Mouse (Mus musculus): Measurements from ENCODE around the gene Hecw2.

Hecw2 gene

GRCm38 (mm10) chr1:53784291-53784720, 410.7 kb downstream of the Hecw2 start:
- DNase-seq (ENCODE audit: low spot score in 2 of 2) = peak; percentile 46 to 64

- no peak for DNase-seq (ENCODE audit: low spot score in 2 of 2)
Observed at GRCm38 (mm10) chr1:53782956-53783355, 412.0 kb downstream of the Hecw2 start.

- DNase-seq (ENCODE audit: low spot score in 2 of 2) = no peak
Observed at GRCm38 (mm10) chr1:53782079-53782478, 412.9 kb downstream of the Hecw2 start.

- DNase-seq (ENCODE audit: low spot score in 2 of 2) = peak; percentile 51
Observed at GRCm38 (mm10) chr1:53781311-53781710, 413.7 kb downstream of the Hecw2 start.

GRCm38 (mm10) chr1:53776176-53776905, 418.6 kb downstream of the Hecw2 start:
- peak in 1 of 2 experiments; percentile 33 for DNase-seq (ENCODE audit: low spot score in 2 of 2)

- DNase-seq (ENCODE audit: low spot score in 2 of 2) = no peak
Observed at GRCm38 (mm10) chr1:53775545-53775944, 419.4 kb downstream of the Hecw2 start.

- DNase-seq (ENCODE audit: low spot score in 2 of 2) = no peak
Observed at GRCm38 (mm10) chr1:53775036-53775435, 419.9 kb downstream of the Hecw2 start.

- DNase-seq (ENCODE audit: low spot score in 2 of 2) = no peak
Observed at GRCm38 (mm10) chr1:53774571-53774970, 420.4 kb downstream of the Hecw2 start.

GRCm38 (mm10) chr1:53773994-53774393, 421.0 kb downstream of the Hecw2 start:
- peak; percentile 91 to 95 for DNase-seq (ENCODE audit: low spot score in 2 of 2)

- DNase-seq (ENCODE audit: low spot score in 2 of 2) = no peak
Observed at GRCm38 (mm10) chr1:53772967-53773366, 422.0 kb downstream of the Hecw2 start.

GRCm38 (mm10) chr1:53771476-53771875, 423.5 kb downstream of the Hecw2 start:
- no peak for DNase-seq (ENCODE audit: low spot score in 2 of 2)

- DNase-seq (ENCODE audit: low spot score in 2 of 2) = no peak
Observed at GRCm38 (mm10) chr1:53766112-53766511, 428.9 kb downstream of the Hecw2 start.

GRCm38 (mm10) chr1:53757316-53757715, 437.7 kb downstream of the Hecw2 start:
- DNase-seq (ENCODE audit: low spot score in 2 of 2) = no peak
